Mouse (Mus musculus) kidney, adult 8-10 months (tissue): ENCODE measurements around the gene P3h3.
"Not testable (repeated sequence)": the region's sequence is repeated elsewhere in the genome, so short reads cannot be mapped to it uniquely, and the experiment has no call there.

ENCODE experiments used
- DNase-seq, 2 experiments: peaks; one replicate each; pipeline ENCODE4 v3.0.0; 2022

P3h3 gene

GRCm38 (mm10) chr6:124829799-124830700, 27.5 kb downstream of the P3h3 start:
- peak; percentile 95 to 97 for DNase-seq

GRCm38 (mm10) chr6:124828868-124829798, 28.4 kb downstream of the P3h3 start, which contains the start of the genes Usp5 and Cdca3:
Gene Usp5 (minus strand): TSS chr6:124829484.
Gene Cdca3 (plus strand): TSS chr6:124829547.
- peak; percentile 98 to 100 for DNase-seq

- peak; percentile 58 to 66 for DNase-seq
Observed at GRCm38 (mm10) chr6:124828101-124828592, 29.4 kb downstream of the P3h3 start.

GRCm38 (mm10) chr6:124822049-124822448, 35.5 kb downstream of the P3h3 start:
- DNase-seq, result no peak

GRCm38 (mm10) chr6:124820891-124821290, 36.7 kb downstream of the P3h3 start:
- no peak for DNase-seq

- DNase-seq, result no peak
Observed at GRCm38 (mm10) chr6:124817971-124818370, 39.6 kb downstream of the P3h3 start.

GRCm38 (mm10) chr6:124817563-124817962, 40.0 kb downstream of the P3h3 start:
- no peak for DNase-seq

GRCm38 (mm10) chr6:124817125-124817524, 40.4 kb downstream of the P3h3 start:
- no peak for DNase-seq

- DNase-seq, result no peak
Observed at GRCm38 (mm10) chr6:124816611-124817010, 40.9 kb downstream of the P3h3 start.

- no peak for DNase-seq
Observed at GRCm38 (mm10) chr6:124814858-124815774, 42.4 kb downstream of the P3h3 start.

- DNase-seq, result no peak
Observed at GRCm38 (mm10) chr6:124814448-124814847, 43.1 kb downstream of the P3h3 start.

- peak; percentile 92 to 93 for DNase-seq
Observed at GRCm38 (mm10) chr6:124813933-124814332, 43.6 kb downstream of the P3h3 start, which contains the start of gene Tpi1. Gene Tpi1 (minus strand): TSS chr6:124814296.

- peak; percentile 60 to 63 for DNase-seq
Observed at GRCm38 (mm10) chr6:124813496-124813895, 44.1 kb downstream of the P3h3 start.

- DNase-seq, result peak in 1 of 2 experiments; percentile 41
Observed at GRCm38 (mm10) chr6:124812848-124813247, 44.7 kb downstream of the P3h3 start.

GRCm38 (mm10) chr6:124811701-124812560, 45.6 kb downstream of the P3h3 start:
- peak in 1 of 2 experiments; percentile 40 for DNase-seq

GRCm38 (mm10) chr6:124811403-124811665, 46.2 kb downstream of the P3h3 start:
- DNase-seq, result no peak

GRCm38 (mm10) chr6:124810566-124811402, 46.8 kb downstream of the P3h3 start:
- DNase-seq, result not testable (repeated sequence)

GRCm38 (mm10) chr6:124809775-124810538, 47.6 kb downstream of the P3h3 start:
- DNase-seq, result no peak

- peak; percentile 83 to 89 for DNase-seq
Observed at GRCm38 (mm10) chr6:124809052-124809774, 48.3 kb downstream of the P3h3 start.
